ENCODE assay signal across 8 mouse cellular contexts in genomic region chr7:79391883-79392649, GRCm38 (mm10). TPM values are rescaled to one million over a fixed set of nuclear protein-coding genes. Genes with fewer than 3 reads are reported as not detected.
DNase-seq lines count a peak whose midpoint lies in the region; ATAC-seq lines count a peak whose summit lies in the region.

TSS of gene Fanci (plus strand) at chr7:79391929.

- DNase-seq in WW6 (ENCODE audit: low read depth, low spot score), result peak; percentile 89
- DNase-seq in cerebellum, postnatal 4 days (ENCODE audit: low spot score in 2 of 2), result peak; percentile 89 to 97
- DNase-seq in gastrocnemius, adult 18-20 months (ENCODE audit: low spot score), result peak; percentile 94
- peak; percentile 95 to 97 for DNase-seq in left cerebral cortex, adult 18-20 months (ENCODE audit: low spot score in 2 of 2)
- peak; percentile 94 for DNase-seq in right cerebral cortex, adult 18-20 months
- peak; percentile 87 for DNase-seq in urinary bladder, postnatal 10 days (ENCODE audit: low spot score)

- peak; percentile 96 for ATAC-seq in hindbrain, embryonic 16.5 days

- peak within 1 kb of the TSS; percentile 64 for H3K4me3 ChIP-seq in hindbrain, embryonic 16.5 days (ENCODE audit: low read length)
- H3K4me3 ChIP-seq in macrophage (ENCODE audit: inconsistent target), result peak within 1 kb of the TSS; percentile 57

- no peaks in the 10 kb centered on the region for H3K36me3 ChIP-seq in hindbrain, embryonic 16.5 days (ENCODE audit: control insufficient read depth, insufficient read depth, low read length)
- no peaks in the 10 kb centered on the region for H3K36me3 ChIP-seq in macrophage (ENCODE audit: inconsistent target)

- H3K4me1 ChIP-seq in hindbrain, embryonic 16.5 days (ENCODE audit: control insufficient read depth, insufficient read depth, low read depth, low read length), result peaks cover 7% of the 10 kb centered on the region

- WGBS in hindbrain, embryonic 16.5 days, result under 1% methylated on average over 44 of the region's 44 CpGs
- 0% methylated on average over 44 of the region's 44 CpGs for WGBS in macrophage (ENCODE audit: missing documents)

- no peaks in the 10 kb centered on the region for H3K9me3 ChIP-seq in hindbrain, embryonic 16.5 days (ENCODE audit: control insufficient read depth, low read length)

- H3K27me3 ChIP-seq in hindbrain, embryonic 16.5 days (replicated peaks; ENCODE audit: control insufficient read depth, insufficient read depth, low read length), result no peaks in the 10 kb centered on the region

- peak within 1 kb of the TSS; percentile 91 for H3K27ac ChIP-seq in hindbrain, embryonic 16.5 days (ENCODE audit: low read depth, low read length)
- peak within 1 kb of the TSS; percentile 76 for H3K27ac ChIP-seq in macrophage

- H3K9ac ChIP-seq in hindbrain, embryonic 16.5 days (ENCODE audit: low read depth, low read length), result peak within 1 kb of the TSS; percentile 77

- no peaks in the 10 kb centered on the region for H3K79me2 ChIP-seq in macrophage (ENCODE audit: inconsistent target)

- peak within 1 kb of the TSS; percentile 98 for H3K4me2 ChIP-seq in hindbrain, embryonic 16.5 days (ENCODE audit: low read length)

RNA-seq across cellular contexts. Expression of gene Fanci, which starts in this region (rescaled TPM):
- not detected for total RNA-seq in gastrocnemius, adult 18-20 months (2021)
- polyA plus RNA-seq in hindbrain, embryonic 16.5 days (2015; fragmentation: Nextera tagmentation; extraction: Ambion mirVana), result 2.4 and 2.7 TPM in 2 replicates
- 1 to 10 TPM in 1 of 2 experiments, under 1 TPM in 1; 0.42 to 1.3 TPM for total RNA-seq in left cerebral cortex, adult 18-20 months (2021)
- 1 to 10 TPM in 21 of 26 experiments, under 1 TPM in 5; 0.37 to 5.5 (median 2.0) TPM for total RNA-seq in macrophage (2018; cell fraction: chromatin; rRNA removed)
- total RNA-seq in macrophage (2018; cell fraction: cytosol; rRNA removed), result 1 to 10 TPM in 4 of 26 experiments, under 1 TPM in 22; 0.38 to 1.5 (median 0.72) TPM
- total RNA-seq in macrophage (2018; cell fraction: nucleus; rRNA removed), result 1 to 10 TPM in 15 of 26 experiments, under 1 TPM in 11; 0.34 to 7.0 (median 1.1) TPM
- 0.18 to 2.9 TPM (median 1.1 TPM) in 3 replicates for polyA plus RNA-seq in macrophage (2018)

Comparison
In these comparisons a context has a peak if more than half of its experiments do, and no peak if none do; other contexts are left out.
1. Peak in every context shown above with its lines: DNase-seq, ATAC-seq, H3K4me3 ChIP-seq and H3K27ac ChIP-seq.
2. Peak in DNase-seq in gastrocnemius, adult 18-20 months; RNA of the gene not detected or under 1 TPM.